Mouse (Mus musculus) gastrocnemius, adult 2 months (tissue): ENCODE measurements around the gene Pacsin3. TPM values are rescaled to one million over a fixed set of nuclear protein-coding genes. Genes with fewer than 3 reads are reported as not detected.

Experiments used
- DNase-seq: peaks from one replicate; pipeline ENCODE4 v3.0.0; 2022
- H3K27ac ChIP-seq: fragments of 200-600 bp; 2 replicates; pipeline ENCODE4 v1.8.1; 2022; ENCODE audit warnings: mild to moderate bottlenecking
- H3K4me3 ChIP-seq: fragments of 200-600 bp; 2 replicates; pipeline ENCODE4 v1.8.1; 2022; ENCODE audit warnings: mild to moderate bottlenecking, moderate library complexity
- CTCF ChIP-seq: fragments of 200-600 bp; IDR thresholded peaks from 2 replicates; pipeline ENCODE4 v1.8.1; 2022; ENCODE audit warnings: antibody characterized with exemption, mild to moderate bottlenecking, moderate library complexity
- intact Hi-C: fragments of 180-260 bp; cut with DNase I; formaldehyde crosslinking; loops from one replicate; pipeline ENCODE4 v1.15.1; 2025
- total RNA-seq, 2 experiments: library from RNA; stranded (reverse); gene quantifications; 2 replicates each; pipeline ENCODE4 v1.2.3; 2021

Pacsin3 gene
- total RNA-seq, 2 experiments from 2014 or later = 375 to 428 TPM

GRCm38 (mm10) chr2:91291197-91292007, 35.6 kb downstream of the Pacsin3 start:
- Histone ChIP-seq H3K4me3 (peak overlapping the region; percentile 26), H3K27ac (peak overlapping the region; percentile 51)
- peak; percentile 84 for DNase-seq
- intact Hi-C loops = no loop called here
- no peak for TF ChIP-seq CTCF

DNA sequence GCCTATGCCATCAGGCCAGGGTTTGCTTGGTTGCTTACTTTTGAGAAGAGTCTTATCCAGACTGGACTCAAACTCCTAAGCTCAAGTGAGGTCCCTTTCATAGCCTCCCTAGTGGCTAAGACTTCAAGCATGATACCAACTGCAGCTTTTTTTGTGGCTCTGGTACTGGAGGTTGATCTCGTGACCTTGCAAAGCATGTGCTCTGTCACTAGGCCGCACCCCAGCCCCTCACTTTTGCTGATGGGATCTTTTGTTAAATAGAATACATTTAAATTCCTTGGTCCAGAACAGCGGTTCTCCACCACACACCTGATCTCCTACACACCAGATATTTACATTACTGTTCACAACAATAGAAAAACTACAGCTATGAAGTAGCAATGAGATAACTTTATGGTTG, 38.5 kb downstream of the Pacsin3 start:
- DNase-seq = no peak
- no peak for TF ChIP-seq CTCF
- Histone ChIP-seq H3K4me3 (no peak overlapping the region), H3K27ac (no peak overlapping the region)
- intact Hi-C loops = no loop called here

DNA sequence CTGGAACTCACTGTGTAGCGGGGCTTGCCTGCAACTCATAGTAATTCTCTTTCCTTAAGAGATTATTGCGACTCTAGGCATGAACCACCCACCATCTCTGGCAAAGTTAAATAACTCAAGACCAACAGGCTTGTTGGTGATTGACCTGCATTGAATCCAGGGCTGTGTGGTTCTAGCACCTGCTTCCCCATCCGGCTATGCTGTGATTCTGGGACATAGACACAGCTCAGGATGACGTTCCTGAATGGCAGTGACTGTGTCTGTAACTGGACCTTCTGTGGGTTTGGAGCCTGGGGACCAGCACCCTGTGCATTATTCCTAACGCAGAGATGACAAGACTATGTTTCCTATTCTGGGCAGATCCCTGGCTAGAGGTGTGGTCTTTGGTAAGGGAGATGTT, 40.1 kb downstream of the Pacsin3 start:
- Histone ChIP-seq H3K4me3 (no peak overlapping the region), H3K27ac (no peak overlapping the region)
- no peak for TF ChIP-seq CTCF
- DNase-seq = no peak
- intact Hi-C loops = no loop called here

GRCm38 (mm10) chr2:91299156-91299555, 43.4 kb downstream of the Pacsin3 start:
- peak; percentile 35 for DNase-seq
- Histone ChIP-seq H3K4me3 (no peak overlapping the region), H3K27ac (peak overlapping the region; percentile 28; the same call in 1 of the 2 replicates)
- intact Hi-C loops = no loop called here
- no peak for TF ChIP-seq CTCF

DNA sequence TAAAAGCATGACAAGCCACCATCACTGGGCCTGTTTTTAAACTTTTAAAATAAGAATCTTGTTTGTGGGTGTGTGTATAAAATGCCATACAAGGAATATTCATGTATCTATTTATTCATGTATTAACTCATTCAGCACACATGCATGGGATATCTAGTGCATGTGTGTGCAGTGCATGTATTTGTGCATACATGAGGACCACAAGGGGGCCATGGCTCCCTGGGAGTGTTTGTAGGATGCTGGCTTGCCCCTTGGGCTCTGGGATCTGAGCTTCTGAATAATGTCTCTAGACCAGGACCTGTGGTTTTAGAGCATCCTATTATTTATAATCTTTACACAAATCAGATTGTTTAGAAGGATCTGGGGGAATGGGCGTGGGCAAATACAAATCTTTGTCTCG, 45.0 kb downstream of the Pacsin3 start:
- Histone ChIP-seq H3K4me3 (no peak overlapping the region), H3K27ac (no peak overlapping the region)
- no peak for DNase-seq
- intact Hi-C loops = no loop called here
- TF ChIP-seq CTCF = peak; percentile 26; the same call in 1 of the 2 replicates

DNA sequence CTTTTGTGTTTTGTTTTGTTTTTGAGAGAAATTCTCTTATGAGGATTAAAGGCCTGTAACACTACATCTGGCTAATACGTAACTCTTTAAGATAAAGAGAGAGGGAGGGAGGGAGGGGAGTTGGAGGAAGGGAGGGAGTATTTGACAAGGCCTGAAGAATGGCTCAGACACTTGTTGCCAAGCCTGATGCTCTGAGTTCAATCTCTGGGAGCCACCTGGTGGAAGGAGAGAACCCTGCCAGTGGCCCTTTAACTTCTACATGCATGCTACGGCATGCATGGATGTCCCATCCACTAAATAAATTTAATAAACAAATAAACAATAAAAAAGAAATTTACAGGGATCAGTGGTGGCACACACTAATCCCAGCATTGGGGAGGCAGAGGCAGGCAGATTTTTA, 46.1 kb downstream of the Pacsin3 start:
- Histone ChIP-seq H3K27ac (no peak overlapping the region), H3K4me3 (no peak overlapping the region)
- intact Hi-C loops = no loop called here
- no peak for DNase-seq
- no peak for TF ChIP-seq CTCF

- Histone ChIP-seq H3K4me3 (no peak overlapping the region), H3K27ac (no peak overlapping the region)
- TF ChIP-seq CTCF = no peak
- intact Hi-C loops = no loop called here
- no peak for DNase-seq
Observed at GRCm38 (mm10) chr2:91302845-91303244, 47.1 kb downstream of the Pacsin3 start.

GRCm38 (mm10) chr2:91305926-91306325, 50.2 kb downstream of the Pacsin3 start:
- no peak for TF ChIP-seq CTCF
- Histone ChIP-seq H3K4me3 (no peak overlapping the region), H3K27ac (no peak overlapping the region)
- intact Hi-C loops = no loop called here
- no peak for DNase-seq

GRCm38 (mm10) chr2:91306589-91306988, 50.8 kb downstream of the Pacsin3 start:
- H3K27ac ChIP-seq = no peak overlapping the region
- DNase-seq = no peak
- no peak overlapping the region for H3K4me3 ChIP-seq
- intact Hi-C loops = no loop called here
- TF ChIP-seq CTCF = no peak

DNA sequence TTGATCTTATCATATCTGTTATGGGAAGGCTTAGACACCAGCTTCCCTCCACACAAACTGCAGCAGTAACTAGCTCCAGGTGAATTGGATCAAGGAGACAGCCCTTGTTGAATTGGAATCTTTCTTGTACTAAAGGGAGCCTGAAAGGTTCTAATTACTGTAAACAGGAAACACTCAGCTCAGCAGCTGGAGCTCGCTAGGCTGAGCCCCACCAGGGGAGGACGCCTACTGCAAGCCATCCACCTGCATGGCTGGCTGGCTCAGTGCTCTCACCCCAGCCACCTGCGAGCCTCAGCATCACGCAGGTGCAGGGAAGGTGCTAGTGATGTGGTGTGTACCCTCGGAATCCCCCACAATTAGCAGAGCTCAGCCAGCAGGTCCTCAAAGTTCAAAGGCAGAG, 52.9 kb downstream of the Pacsin3 start:
- H3K4me3 ChIP-seq = no peak overlapping the region
- intact Hi-C loops = no loop called here
- no peak for DNase-seq
- no peak for TF ChIP-seq CTCF
- H3K27ac ChIP-seq = no peak overlapping the region

- Histone ChIP-seq H3K4me3 (no peak overlapping the region), H3K27ac (no peak overlapping the region)
- no peak for DNase-seq
- intact Hi-C loops = no loop called here
- TF ChIP-seq CTCF = no peak
Observed at GRCm38 (mm10) chr2:91309546-91309945, 53.8 kb downstream of the Pacsin3 start.

DNA sequence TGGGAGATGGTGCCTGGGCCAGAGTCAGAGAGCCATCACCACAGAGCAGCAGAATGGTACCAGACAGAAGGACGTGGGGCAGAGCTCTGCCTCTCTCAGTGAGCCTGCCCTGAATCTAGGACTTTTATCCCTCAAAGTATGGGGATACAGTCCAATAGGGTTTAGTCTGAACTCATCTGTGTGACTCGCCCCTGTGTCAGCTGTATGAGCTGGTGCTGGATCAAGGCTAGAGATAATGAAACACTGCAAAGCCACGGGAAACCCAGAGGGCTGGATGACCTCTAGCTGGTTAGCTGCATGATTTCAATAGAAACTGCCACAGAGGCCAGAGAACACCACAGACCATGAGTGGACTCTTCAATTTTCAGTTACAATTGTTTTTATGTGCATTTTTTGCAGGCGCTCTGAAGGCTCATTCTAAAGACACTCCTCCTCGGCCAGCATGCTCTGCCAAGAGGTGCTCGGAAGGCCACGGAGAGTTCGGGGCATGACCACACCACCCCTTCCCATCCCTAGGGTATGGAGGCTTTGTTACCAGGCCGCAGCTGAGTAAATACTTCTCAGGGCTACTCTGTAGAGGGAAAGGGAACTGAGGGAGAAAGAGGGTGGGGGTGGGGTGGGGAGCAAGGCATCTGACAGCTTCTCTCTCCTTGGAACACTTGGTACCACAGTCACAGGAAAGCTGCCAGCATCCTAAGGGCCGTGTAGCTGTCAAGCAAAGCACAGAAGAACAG, 57.0 kb downstream of the Pacsin3 start:
- no peak overlapping the region for H3K4me3 ChIP-seq
- H3K27ac ChIP-seq = peak overlapping the region; percentile 9; the same call in 1 of the 2 replicates
- peak; percentile 32 for DNase-seq
- no peak for TF ChIP-seq CTCF
- intact Hi-C loops = no loop called here

DNA sequence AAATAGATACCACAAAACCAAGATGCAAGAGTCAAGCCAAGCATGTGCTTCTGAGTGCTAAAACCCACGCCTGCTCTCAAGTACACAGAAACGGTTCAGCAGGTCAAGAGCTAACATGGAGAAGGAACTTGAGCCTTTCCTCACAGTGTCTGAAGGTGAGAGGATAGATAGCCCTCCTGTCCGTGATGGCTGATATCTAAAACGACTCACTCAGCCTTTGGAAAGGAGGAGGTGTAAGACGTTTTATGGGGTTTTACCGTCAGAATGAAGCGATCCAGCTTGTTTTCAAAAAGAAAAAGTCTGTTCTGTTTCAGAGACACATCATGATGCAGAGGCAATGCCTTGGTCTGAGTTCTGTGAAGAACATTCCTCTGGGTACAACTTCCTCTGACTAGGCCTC, 58.4 kb downstream of the Pacsin3 start:
- intact Hi-C loops = no loop called here
- H3K27ac ChIP-seq = no peak overlapping the region
- no peak for DNase-seq
- no peak overlapping the region for H3K4me3 ChIP-seq
- TF ChIP-seq CTCF = no peak

Other genes with a start within 250 kb of the Pacsin3 start
- 10 to 100 TPM; 28.3 to 30.2 TPM for gene Rapsn, start 220.3 kb upstream of the Pacsin3 start, total RNA-seq
- 100 to 1,000 TPM; 226 to 256 TPM for gene Psmc3, start 201.9 kb upstream of the Pacsin3 start, total RNA-seq
- gene Slc39a13, start 185.5 kb upstream of the Pacsin3 start, total RNA-seq = 10 to 100 TPM; 18.7 to 22.0 TPM
- gene Spi1, start 173.6 kb upstream of the Pacsin3 start, total RNA-seq = 1 to 10 TPM in 1 of 2 experiments, under 1 TPM in 1; 0.87 to 1.2 TPM
- under 1 TPM in 1 of 2 experiments, not detected in 1; 0.06 TPM for gene Mybpc3, start 137.8 kb upstream of the Pacsin3 start, total RNA-seq
- 1 to 10 TPM; 2.9 to 4.0 TPM for gene Madd, start 72.1 kb upstream of the Pacsin3 start, total RNA-seq
- 10 to 100 TPM; 26.8 to 26.9 TPM for gene Nr1h3, start 53.1 kb upstream of the Pacsin3 start, total RNA-seq
- gene Acp2, start 53.1 kb upstream of the Pacsin3 start, total RNA-seq = 10 to 100 TPM; 12.5 to 13.6 TPM
- 1 to 10 TPM; 2.6 to 2.8 TPM for gene Ddb2, start 19.0 kb upstream of the Pacsin3 start, total RNA-seq
- gene Arfgap2, start 9.0 kb downstream of the Pacsin3 start, total RNA-seq = 100 to 1,000 TPM; 152 to 211 TPM
- gene 1110051M20Rik, start 188.8 kb downstream of the Pacsin3 start, total RNA-seq = 10 to 100 TPM; 13.4 to 20.0 TPM
- 10 to 100 TPM in 1 of 2 experiments, 1 to 10 TPM in 1; 7.8 to 10.2 TPM for gene Lrp4, start 201.6 kb downstream of the Pacsin3 start, total RNA-seq